Mouse (Mus musculus) CH12.LX (cell line): ENCODE data around the gene Rora.

Experiments used
- CTCF ChIP-seq, 2 experiments: IDR thresholded peaks in 1 of 2; conservative IDR thresholded peaks in 1 of 2; 2 replicates each; pipeline ENCODE4 v1.5.1; 2011 to 2012; ENCODE audit warnings: low read depth in 2 of 2, low read length in 2 of 2, improper control_type of control experiment in 1 of 2, inconsistent platforms in 1 of 2, mild to moderate bottlenecking in 1 of 2, moderate library complexity in 1 of 2
- ELF1 ChIP-seq: IDR thresholded peaks from 2 replicates; pipeline ENCODE4 v1.6.1; 2014; ENCODE audit warnings: low read depth, mild to moderate bottlenecking, inconsistent platforms, low read length, improper control_type of control experiment
- EP300 ChIP-seq: IDR thresholded peaks from 2 replicates; pipeline ENCODE4 v1.6.1; 2011; ENCODE audit warnings: low read length, improper control_type of control experiment
- ETS1 ChIP-seq: conservative IDR thresholded peaks from 2 replicates; pipeline ENCODE4 v1.6.1; 2012; ENCODE audit warnings: low read depth, mild to moderate bottlenecking, inconsistent platforms, low read length, improper control_type of control experiment, moderate library complexity
- KAT2A ChIP-seq: IDR thresholded peaks from 2 replicates; pipeline ENCODE4 v1.6.1; 2012; ENCODE audit warnings: low read length, improper control_type of control experiment, inconsistent platforms; ENCODE audit not compliant: insufficient replicate concordance
- MAX ChIP-seq: IDR thresholded peaks from 2 replicates; pipeline ENCODE4 v1.6.1; 2011; ENCODE audit warnings: low read length, improper control_type of control experiment
- MAZ ChIP-seq: IDR thresholded peaks from 2 replicates; pipeline ENCODE4 v1.6.1; 2012; ENCODE audit warnings: low read depth, mild to moderate bottlenecking, inconsistent platforms, low read length, improper control_type of control experiment, moderate library complexity
- MXI1 ChIP-seq: IDR thresholded peaks from 2 replicates; pipeline ENCODE4 v1.6.1; 2011; ENCODE audit warnings: mild to moderate bottlenecking, low read depth, low read length, improper control_type of control experiment
- POLR2A ChIP-seq: IDR thresholded peaks from 2 replicates; pipeline ENCODE4 v1.6.1; 2011; ENCODE audit warnings: low read depth, mild to moderate bottlenecking, improper control_type of control experiment, low read length
- SMC3 ChIP-seq: IDR thresholded peaks from 2 replicates; pipeline ENCODE4 v1.6.1; 2011; ENCODE audit warnings: low read depth, low read length, improper control_type of control experiment
- TCF12 ChIP-seq: IDR thresholded peaks from 2 replicates; pipeline ENCODE4 v1.6.1; 2014; ENCODE audit warnings: low read depth, mild to moderate bottlenecking, inconsistent platforms, low read length, improper control_type of control experiment
- UBTF ChIP-seq: IDR thresholded peaks from 2 replicates; pipeline ENCODE4 v1.6.1; 2012; ENCODE audit warnings: low read depth, mild to moderate bottlenecking, inconsistent platforms, low read length, improper control_type of control experiment, moderate library complexity
- ZC3H11A ChIP-seq: IDR thresholded peaks from 2 replicates; pipeline ENCODE4 v1.6.1; 2012; ENCODE audit warnings: low read depth, mild to moderate bottlenecking, inconsistent platforms, low read length, improper control_type of control experiment
- ZNF384 ChIP-seq: IDR thresholded peaks from 2 replicates; pipeline ENCODE4 v1.6.1; 2012; ENCODE audit warnings: low read depth, low read length, improper control_type of control experiment, inconsistent platforms

- TF ChIP-seq CTCF (conservative IDR thresholded peaks at IDR 0.05 in 1 of 2, IDR thresholded peaks at IDR 0.05 in 1 of 2; ENCODE audit: low read depth in 2 of 2, low read length in 2 of 2) = no peak
- TF ChIP-seq EP300 = no peak
- no peak for TF ChIP-seq KAT2A
- TF ChIP-seq MAZ = no peak
- no peak for TF ChIP-seq UBTF
- no peak for TF ChIP-seq ELF1
- no peak for TF ChIP-seq POLR2A
- TF ChIP-seq TCF12 = no peak
- TF ChIP-seq ZNF384 = no peak
- TF ChIP-seq ZC3H11A = no peak
- TF ChIP-seq MAX = no peak
- no peak for TF ChIP-seq SMC3
- TF ChIP-seq ETS1 = no peak
- TF ChIP-seq MXI1 = no peak
Observed at GRCm38 (mm10) chr9:69137398-69137797, 483.8 kb downstream of the Rora start.
